Mouse (Mus musculus) myocyte (in vitro differentiated cells): ENCODE measurements at regions not wholly inside any gene's neighbourhood (a gene's known extent, or its start where the extent isn't known, plus 50 kb on each side); places are given as distances from the start of the nearest gene placed in this dataset.

ENCODE experiments used
- CEBPB ChIP-seq: IDR thresholded peaks from 2 replicates; pipeline ENCODE4 v1.6.1; 2011; ENCODE audit warnings: mild to moderate bottlenecking, moderate library complexity; ENCODE audit not compliant: poor library complexity, insufficient read depth, severe bottlenecking
- E2F4 ChIP-seq: IDR thresholded peaks from one replicate; pipeline ENCODE4 v1.6.1; 2011; ENCODE audit warnings: mild to moderate bottlenecking, control low read depth, moderate library complexity; ENCODE audit not compliant: insufficient read depth
- MAX ChIP-seq: IDR thresholded peaks from one replicate; pipeline ENCODE4 v1.6.1; 2011; ENCODE audit warnings: low read depth, mild to moderate bottlenecking, control low read depth
- MYOD1 ChIP-seq, 3 experiments: IDR thresholded peaks; one replicate each; pipeline ENCODE4 v1.6.1; 2011; ENCODE audit warnings: control low read depth in 2 of 3, low read depth in 2 of 3, mild to moderate bottlenecking in 2 of 3, moderate library complexity in 1 of 3; ENCODE audit not compliant: insufficient read length in 2 of 3, control insufficient read depth in 1 of 3
- MYOG ChIP-seq, 3 experiments: IDR thresholded peaks; one replicate each; pipeline ENCODE4 v1.6.1; 2011; ENCODE audit warnings: control low read depth in 2 of 3, low read depth in 2 of 3, mild to moderate bottlenecking in 2 of 3; ENCODE audit not compliant: insufficient read length in 2 of 3, control insufficient read depth in 1 of 3, insufficient read depth in 1 of 3
- POLR2A ChIP-seq: IDR thresholded peaks from one replicate; pipeline ENCODE4 v1.6.1; 2011; ENCODE audit warnings: low read depth, mild to moderate bottlenecking, control low read depth, moderate library complexity; ENCODE audit not compliant: insufficient read length
- POLR2AphosphoS2 ChIP-seq: IDR thresholded peaks from one replicate; pipeline ENCODE4 v1.6.1; 2011; ENCODE audit warnings: low read depth, control low read depth; ENCODE audit not compliant: insufficient read length
- REST ChIP-seq: IDR thresholded peaks from one replicate; pipeline ENCODE4 v1.6.1; 2011; ENCODE audit warnings: mild to moderate bottlenecking, control low read depth, moderate library complexity; ENCODE audit not compliant: insufficient read depth, insufficient read length
- TCF12 ChIP-seq: IDR thresholded peaks from one replicate; pipeline ENCODE4 v1.6.1; 2011; ENCODE audit warnings: mild to moderate bottlenecking, control low read depth; ENCODE audit not compliant: poor library complexity, insufficient read depth, severe bottlenecking
- TCF3 ChIP-seq: IDR thresholded peaks from one replicate; pipeline ENCODE4 v1.6.1; 2011; ENCODE audit warnings: low read depth, control low read depth; ENCODE audit not compliant: insufficient read length
- USF1 ChIP-seq: IDR thresholded peaks from one replicate; pipeline ENCODE4 v1.6.1; 2011; ENCODE audit warnings: low read depth, mild to moderate bottlenecking, control low read depth, moderate library complexity

DNA sequence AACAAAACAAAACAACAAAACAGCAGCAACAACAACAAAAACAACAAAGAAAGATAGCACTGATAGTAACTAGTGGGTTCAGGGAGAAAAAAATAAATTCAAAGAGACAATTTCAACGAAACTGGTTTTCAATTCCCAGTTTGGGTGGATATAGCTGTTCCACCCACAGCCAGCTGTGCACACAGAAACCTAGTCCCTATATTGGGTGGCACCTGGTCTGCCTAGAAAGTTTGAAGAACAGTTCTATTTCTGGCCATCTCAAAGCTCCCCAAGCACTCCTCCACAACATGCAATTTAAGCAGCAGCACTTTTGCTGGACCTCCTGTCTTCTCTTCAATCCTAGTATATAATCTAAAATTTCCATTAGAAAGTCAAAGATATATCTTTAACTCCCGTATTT, 95.5 kb upstream of the Grik2 start:
- TF ChIP-seq POLR2A (no peak), USF1 (no peak), MAX (no peak), MYOD1 (IDR thresholded peaks at IDR 0.05; ENCODE audit: control insufficient read depth in 1 of 3, insufficient read length in 2 of 3, low read depth in 2 of 3) (no peak), E2F4 (no peak), TCF12 (no peak), CEBPB (no peak), POLR2AphosphoS2 (no peak), MYOG (IDR thresholded peaks at IDR 0.05; ENCODE audit: control insufficient read depth in 1 of 3, insufficient read depth in 1 of 3, insufficient read length in 2 of 3, low read depth in 2 of 3) (no peak), TCF3 (no peak), REST (no peak)
